Mouse (Mus musculus) kidney, postnatal 4 days (tissue): ENCODE data around the gene Prss53.
A peak's percentile ranks its signal among the peaks of the same experiment; 100 is the strongest.
"Not testable (repeated sequence)": the region's sequence is repeated elsewhere in the genome, so short reads cannot be mapped to it uniquely, and the experiment has no call there.

Experiments used
- DNase-seq, 2 experiments: peaks; one replicate each; pipeline ENCODE4 v3.0.0; 2021; ENCODE audit warnings: mixed read lengths in 2 of 2

The Prss53 gene

DNA sequence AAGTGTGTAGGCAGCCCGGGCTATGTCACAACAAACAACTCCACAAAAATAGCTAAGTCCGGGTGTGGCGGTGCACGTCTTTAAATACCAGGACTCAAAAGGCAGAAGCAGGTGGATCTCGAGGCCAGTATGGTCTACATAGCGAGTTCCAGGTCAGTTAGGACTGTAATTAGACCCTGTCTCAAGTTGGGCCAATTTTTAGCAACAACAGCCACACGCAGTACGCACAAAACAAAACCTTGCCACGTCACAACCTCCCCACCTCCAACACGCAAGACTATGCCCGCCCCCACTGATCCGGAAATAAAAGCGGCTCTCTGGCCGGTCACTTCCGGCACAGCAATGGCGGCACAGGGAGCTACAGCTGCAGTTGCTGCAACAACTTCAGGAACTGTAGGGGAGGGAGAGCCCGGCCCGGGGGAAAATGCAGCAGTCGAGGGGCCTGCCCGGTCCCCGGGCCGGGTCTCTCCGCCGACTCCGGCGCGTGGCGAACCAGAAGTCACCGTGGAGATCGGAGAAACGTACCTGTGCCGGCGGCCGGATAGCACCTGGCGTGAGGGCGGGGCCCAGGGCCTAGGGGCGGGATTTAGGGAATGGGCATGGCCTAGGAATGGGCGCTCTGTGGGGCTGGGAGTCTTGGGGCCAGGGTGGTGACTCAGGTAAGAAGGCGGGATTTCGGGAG, 21.6 kb upstream of the Prss53 start, which contains the start of gene Kat8:
Gene Kat8, plus strand, starts transcription at position 327 of the 682 bp plus-strand sequence.
- DNase-seq = peak; percentile 94 to 96

DNA sequence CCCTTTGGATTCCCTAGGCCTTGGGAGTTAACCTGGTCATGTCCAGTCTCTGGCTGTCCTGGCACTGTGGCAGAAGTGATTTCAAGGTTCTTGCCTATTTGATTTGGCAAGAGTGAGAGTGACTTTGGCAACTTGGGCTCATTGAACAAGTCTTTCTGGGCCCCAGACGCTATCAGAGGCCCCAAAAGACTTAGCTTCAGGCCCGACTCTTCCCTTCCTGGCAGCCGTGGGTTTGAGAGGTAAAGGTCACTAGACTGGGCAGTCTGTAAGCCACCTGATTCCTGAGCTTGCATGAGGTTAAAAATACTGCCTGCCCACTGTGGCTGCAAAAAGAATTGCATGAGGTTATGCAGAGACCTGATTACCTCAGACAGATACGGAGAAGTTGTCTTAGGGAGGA, 17.9 kb upstream of the Prss53 start:
- DNase-seq = no peak

- DNase-seq = no peak
These were observed 17.2 kb upstream of the Prss53 start for GRCm38 (mm10) chr7:127907939-127908338.

- peak; percentile 84 to 92 for DNase-seq
These were observed 13.4 kb upstream of the Prss53 start, which contains the start of gene Bckdk for GRCm38 (mm10) chr7:127903971-127904796. Gene Bckdk, plus strand, starts transcription at chr7:127904082.

DNA sequence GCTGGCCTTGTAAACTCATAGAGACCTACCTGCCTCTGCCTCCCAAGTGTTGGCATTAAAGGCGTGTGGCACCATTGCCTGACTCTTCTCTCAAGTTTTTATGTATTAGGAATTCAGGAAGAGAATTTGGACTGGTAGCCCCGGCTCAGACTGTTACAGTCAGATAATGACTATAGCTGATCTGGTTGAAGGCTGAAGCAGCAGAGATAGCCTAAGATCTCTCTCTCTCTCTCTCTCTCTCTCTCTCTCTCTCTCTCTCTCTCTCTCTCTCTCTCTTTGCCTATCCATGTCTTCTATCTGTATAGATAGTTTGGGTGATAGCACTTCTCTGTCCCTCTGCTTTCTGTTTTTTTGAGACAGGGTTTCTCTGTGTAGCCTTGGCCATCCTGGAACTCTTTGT, 11.0 kb upstream of the Prss53 start:
- no peak for DNase-seq

- peak in 1 of 2 experiments; percentile 38 for DNase-seq
These were observed 9.2 kb upstream of the Prss53 start for GRCm38 (mm10) chr7:127899997-127900396.

- peak; percentile 46 to 62 for DNase-seq
These were observed 7.6 kb upstream of the Prss53 start for GRCm38 (mm10) chr7:127898179-127898956.

- no peak for DNase-seq
These were observed 6.8 kb upstream of the Prss53 start for GRCm38 (mm10) chr7:127897542-127897941.

DNA sequence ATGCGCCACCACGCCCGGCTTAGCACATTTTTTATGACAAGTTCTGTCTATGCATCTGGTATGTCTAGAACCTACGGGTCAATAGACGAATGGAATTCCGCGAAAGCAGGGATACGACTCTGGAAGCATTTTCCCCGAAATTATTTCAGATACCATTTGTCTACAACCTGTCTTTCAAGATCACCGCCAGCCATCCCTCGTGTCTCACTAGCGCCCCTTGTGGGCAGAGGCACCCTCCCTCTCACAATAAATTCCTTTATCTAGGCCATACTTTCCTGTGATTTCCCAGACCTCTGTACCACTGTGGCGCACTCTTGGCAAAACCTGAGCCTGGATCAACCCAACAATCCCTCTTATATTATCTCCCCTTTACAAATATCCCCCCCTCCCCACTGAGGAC, 5.6 kb upstream of the Prss53 start:
- DNase-seq = peak; percentile 79 to 83

DNA sequence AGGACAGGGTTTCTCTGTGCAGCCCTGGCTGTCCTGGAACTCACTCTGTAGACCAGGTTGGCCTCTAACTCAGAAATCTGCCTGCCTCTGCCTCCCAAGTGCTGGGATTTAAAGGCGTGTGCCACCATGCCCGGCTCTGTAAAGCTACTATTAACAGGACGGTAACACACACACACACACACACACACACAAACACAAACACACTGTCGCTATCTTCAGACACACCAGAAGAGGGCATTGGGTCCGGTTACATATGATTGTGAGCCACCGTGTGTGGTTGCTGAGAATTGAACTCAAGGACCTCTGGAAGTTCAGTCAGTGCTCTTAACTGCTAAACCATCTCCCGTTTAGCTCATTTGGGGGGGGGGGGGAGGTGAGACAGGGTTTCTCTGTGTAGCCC, 5.1 kb upstream of the Prss53 start:
- DNase-seq = not testable (repeated sequence)

DNA sequence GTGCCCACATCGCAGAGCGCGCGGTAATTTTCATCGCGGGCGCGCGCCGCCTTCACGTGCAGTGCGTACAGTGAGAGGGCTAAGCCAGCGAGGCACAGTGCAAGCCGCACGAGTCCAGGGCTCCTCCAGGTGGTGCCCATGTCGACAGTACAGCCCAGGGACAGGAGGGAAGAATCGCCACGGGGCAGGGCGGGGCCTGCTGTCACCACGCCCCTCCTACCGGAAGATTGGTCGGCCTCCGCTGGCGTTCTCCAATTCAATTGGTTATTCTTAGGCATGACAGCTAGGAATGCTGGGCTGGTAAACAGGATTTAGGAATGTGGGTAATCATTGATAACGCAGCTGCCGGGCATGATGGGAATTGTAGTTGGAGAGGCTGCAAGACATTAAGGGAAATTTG, 4.7 kb upstream of the Prss53 start, which contains the start of the genes Gm21974 and Vkorc1:
Gene Gm21974, minus strand, starts transcription at position 13 of the 400 bp plus-strand sequence.
Gene Vkorc1, minus strand, starts transcription at position 176 of the 400 bp plus-strand sequence.
- DNase-seq = peak; percentile 96 to 98

- DNase-seq = no peak
These were observed 3.7 kb upstream of the Prss53 start for GRCm38 (mm10) chr7:127894480-127894879.

- no peak for DNase-seq
These were observed 1.9 kb downstream of the Prss53 start for GRCm38 (mm10) chr7:127888821-127889220.

- no peak for DNase-seq
These were observed 3.0 kb downstream of the Prss53 start for GRCm38 (mm10) chr7:127887781-127888180.

- DNase-seq = no peak
These were observed 3.6 kb downstream of the Prss53 start for GRCm38 (mm10) chr7:127887191-127887590.

GRCm38 (mm10) chr7:127886551-127886950, 4.2 kb downstream of the Prss53 start:
- DNase-seq = no peak

GRCm38 (mm10) chr7:127885951-127886350, 4.8 kb downstream of the Prss53 start:
- peak; percentile 42 to 62 for DNase-seq

GRCm38 (mm10) chr7:127880431-127880830, 10.3 kb downstream of the Prss53 start:
- DNase-seq = no peak

DNA sequence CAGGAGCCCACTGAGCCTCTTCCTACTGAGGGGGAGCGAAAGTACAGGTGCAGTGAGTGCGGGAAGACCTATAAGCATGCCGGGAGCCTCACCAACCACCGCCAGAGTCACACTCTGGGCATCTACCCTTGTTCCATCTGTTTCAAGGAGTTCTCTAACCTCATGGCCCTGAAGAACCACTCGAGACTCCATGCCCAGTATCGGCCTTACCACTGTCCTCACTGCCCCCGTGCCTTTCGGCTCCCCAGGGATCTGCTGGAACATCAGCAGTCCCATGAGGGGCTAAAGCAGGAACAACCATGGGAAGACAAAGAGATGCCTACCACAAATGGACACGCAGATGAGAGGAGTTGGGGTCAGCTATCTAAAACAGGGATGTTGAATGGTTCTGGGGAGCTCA, 11.5 kb downstream of the Prss53 start:
- DNase-seq = no peak

DNA sequence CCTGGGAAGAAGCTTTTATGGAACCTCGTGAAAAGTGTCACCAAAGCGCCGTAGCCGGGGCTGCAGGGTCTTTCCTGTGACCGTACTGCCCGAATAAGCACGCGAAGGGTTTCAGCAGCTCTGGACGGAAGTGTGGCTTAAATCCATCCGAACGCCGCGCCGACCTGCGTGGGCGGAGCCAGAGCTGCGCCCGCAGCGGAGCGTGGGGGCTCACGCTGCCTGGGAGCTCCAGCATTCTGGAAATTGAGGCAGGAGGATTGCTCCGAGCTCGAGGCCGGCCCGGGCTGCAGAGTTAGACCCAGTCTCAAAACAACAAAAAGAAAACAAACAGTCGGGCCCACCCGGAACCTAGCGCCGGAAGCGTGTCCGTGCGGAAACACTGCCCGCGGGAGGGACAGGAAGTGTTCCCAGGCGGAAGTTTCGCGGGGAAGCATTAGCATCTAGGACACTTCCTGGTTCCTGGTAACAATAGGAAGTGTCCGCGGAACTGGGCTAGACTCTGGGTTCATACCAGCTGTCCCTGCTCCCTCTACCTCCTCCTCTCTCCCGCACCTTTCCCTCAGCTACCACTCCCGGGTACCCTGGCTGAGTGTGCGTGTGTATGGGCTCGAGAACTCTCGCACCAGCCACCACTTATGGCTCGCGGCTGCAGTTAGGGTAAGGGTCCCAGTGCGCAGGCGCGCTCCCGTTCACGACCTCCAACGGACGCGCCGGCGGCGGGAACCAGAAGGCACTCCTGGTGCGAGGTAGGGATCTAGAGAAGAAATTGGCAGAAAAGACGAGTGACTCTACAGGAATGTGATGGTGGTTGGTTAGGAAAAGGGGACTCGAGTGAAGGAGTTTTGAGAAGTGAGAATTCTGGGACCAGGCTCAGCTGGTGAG, 14.1 kb downstream of the Prss53 start, which contains the start of gene Zfp668:
Gene Zfp668, minus strand, starts transcription at position 362 of the 882 bp plus-strand sequence.
- peak; percentile 94 to 96 for DNase-seq

GRCm38 (mm10) chr7:127876041-127876466, 14.7 kb downstream of the Prss53 start, which contains the start of gene Zfp646:
Gene Zfp646, plus strand, starts transcription at chr7:127876221.
- DNase-seq = peak; percentile 85 to 92

DNA sequence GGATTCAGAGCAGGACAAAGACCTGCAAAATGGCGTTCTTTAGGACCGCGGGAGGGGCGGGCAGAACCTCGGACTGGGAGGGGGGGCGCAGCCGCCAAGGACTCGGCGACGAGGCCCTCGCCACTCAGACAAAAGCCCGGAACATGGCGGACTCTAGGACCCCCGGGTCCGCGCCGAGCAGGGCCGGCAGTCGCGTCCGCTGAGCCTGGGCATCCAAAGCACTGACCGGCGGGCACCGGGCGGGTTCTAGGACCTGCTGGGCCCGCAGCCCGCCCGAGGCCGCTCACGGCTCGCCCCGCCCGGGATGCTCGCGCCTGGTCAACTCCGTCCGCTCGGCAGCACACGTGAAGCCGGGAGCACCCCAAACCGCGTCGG, 15.2 kb downstream of the Prss53 start:
- peak; percentile 96 to 98 for DNase-seq
